Mouse (Mus musculus) mesoderm, embryonic 11.5 days (tissue): ENCODE measurements around the gene Olfr576.
A peak's percentile ranks its signal among the peaks of the same experiment; 100 is the strongest.

Experiments
- DNase-seq: peaks from one replicate; pipeline ENCODE4 v3.0.0-alpha.2; 2012; ENCODE audit warnings: low read depth, low spot score

The Olfr576 gene

DNA sequence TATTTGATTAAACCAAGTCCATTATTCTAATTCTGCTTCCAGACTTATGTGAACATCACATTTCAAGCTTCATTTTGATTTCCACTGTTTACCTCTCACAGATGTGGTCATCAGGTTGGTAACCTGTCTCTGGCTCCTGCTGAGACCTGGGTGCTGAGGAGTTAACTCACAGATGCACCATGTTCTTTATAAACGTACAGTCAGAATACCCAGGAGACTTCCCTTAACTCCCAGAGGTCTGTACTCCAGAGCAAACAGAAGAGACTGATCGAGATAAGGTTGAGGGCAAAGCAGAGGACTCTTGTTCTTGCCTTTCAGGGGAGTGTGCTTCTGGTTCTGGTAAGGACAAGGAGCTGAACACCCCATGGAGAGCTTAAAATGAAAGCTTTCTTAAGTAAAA is at the start of gene Olfr576:
TSS of gene Olfr576 (plus strand) at position 301 of the 400 bp plus-strand sequence.
- no peak for DNase-seq

DNA sequence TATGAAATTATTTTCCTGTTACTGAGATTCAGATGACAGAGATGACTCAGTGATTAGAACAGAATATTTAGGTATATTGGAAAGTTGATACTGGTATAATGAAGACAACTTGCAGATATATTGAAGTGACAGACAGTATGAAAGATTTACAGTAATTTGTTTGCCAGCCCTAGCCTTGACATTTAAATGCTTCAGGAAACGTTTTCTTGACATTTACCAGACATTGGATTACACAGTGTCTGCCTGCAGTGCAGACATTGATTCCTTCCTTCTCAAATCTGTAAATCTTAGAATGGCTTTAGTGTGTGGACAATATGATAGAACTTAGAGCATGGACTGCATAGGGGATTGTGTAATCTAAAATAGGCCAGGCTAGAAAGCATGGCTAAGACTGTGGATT is 47.2 kb upstream of the Olfr576 start:
- DNase-seq: no peak

DNA sequence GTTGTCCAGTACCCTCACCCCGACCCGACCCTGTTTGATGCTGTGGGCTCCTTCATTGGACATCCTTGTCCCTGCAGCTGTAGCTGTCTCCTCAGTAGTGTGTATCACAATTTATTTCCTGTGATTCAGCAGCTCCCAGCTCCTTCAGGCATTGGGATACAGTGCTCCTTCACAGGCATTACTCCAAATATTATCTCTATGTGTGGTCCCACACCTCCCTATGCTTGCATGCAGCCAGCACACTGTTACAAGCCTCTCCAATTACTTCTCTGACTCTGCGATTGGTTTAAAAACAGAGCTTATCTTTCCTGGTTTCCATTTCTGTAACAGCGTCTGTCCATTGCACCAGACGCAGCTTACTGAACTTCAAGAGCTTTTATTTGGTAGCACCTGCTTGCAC is 46.1 kb upstream of the Olfr576 start:
- no peak for DNase-seq

DNA sequence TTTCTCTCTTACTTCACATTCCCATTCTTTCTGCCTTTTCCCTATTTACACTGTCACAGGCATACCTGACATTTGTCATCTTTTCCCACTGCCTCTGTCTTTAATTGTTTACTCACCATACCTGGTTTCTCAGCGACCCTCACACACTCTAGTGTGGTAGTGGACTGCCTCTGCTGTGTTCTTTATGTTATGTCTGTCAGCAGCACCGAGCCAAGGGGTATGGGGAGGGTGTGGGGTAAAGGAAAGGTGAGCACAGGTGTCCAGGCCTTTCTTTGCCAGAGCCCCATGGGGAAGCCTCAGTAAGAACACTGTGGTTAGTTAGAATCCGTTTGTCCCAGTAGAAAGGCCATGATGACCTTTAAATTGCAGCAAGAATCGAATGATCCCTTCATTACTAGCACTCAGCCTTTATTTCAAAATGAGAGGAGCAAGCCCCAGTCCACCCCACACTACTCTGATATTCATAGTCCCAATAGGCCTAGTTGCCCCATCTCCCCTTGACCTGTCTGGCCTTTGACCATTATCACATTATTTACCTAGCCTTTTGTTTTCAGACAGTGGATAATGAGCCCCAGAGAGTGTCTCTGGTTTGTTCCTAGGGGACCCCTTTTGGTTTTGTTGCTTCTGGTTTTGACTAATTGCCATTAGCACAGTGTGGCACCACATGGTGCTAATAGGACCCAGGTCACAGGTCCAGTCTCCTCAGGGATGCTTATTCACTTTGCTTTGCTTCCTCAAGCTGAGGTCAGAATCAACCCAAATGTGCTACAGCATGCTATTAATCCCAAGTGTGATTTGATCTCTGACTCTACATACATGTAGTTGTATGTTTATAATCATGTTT is 45.2 kb upstream of the Olfr576 start, which contains the start of gene Olfr571:
TSS of gene Olfr571 (minus strand) at position 505 of the 844 bp plus-strand sequence.
- peak; percentile 29 for DNase-seq

DNA sequence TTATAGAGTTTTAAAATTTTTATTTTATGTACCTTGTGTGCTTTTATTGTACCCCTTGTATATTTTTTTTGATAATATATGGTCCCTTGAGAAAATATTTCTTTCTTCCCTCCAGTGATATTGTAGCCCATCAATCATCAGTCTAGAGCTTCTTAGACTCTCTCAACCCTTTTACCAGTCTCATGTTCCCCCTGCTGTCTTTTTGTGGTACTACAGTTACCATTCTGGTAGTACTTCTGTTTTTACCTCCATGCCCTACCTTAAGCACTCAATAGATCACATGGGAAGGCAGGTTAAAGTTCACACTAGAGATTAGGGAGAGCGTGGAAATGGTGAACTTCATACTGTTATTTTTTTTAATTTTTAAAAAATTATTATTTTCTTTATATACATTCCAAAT is 42.8 kb upstream of the Olfr576 start:
- peak; percentile 62 for DNase-seq

DNA sequence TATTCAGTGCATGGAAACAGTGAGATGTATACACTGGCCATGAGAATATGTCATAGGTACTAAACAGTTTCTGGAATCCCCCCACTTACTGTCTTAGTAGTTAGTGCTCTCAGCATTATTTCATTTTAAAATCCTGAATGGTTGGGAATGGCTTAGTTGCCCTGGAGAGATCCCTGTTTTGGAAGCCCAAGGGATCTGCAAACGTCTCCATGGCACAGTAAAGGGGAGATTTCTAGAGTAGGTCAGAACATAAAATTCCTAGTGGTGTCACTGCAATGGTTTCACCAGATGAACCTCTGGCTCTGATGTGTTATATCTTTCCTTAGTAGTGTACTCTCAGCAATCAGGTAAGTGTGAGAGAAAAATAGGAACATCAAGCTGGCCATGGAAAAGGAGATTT is 38.4 kb upstream of the Olfr576 start, which contains the start of gene Olfr572:
TSS of gene Olfr572 (plus strand) at position 301 of the 400 bp plus-strand sequence.
- no peak for DNase-seq

DNA sequence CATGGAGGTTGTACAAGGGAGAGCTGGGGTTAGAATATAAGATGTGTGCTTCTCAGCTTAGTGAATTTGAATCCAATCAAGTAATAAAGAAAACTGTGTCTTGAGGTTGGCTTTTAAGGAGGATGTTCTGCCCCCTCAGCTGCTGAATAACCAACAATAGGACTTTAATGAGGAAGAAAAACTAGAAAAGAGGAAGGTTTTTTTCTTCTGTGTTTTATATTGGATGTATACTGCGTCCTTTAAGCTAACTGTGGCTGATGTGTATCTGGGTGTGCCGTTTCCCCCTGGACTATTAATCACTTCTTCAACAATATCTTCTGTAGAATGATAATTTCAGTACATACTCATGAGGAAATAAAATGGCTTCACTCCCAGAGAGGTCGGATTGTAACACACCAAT is 35.4 kb upstream of the Olfr576 start:
- DNase-seq: no peak

DNA sequence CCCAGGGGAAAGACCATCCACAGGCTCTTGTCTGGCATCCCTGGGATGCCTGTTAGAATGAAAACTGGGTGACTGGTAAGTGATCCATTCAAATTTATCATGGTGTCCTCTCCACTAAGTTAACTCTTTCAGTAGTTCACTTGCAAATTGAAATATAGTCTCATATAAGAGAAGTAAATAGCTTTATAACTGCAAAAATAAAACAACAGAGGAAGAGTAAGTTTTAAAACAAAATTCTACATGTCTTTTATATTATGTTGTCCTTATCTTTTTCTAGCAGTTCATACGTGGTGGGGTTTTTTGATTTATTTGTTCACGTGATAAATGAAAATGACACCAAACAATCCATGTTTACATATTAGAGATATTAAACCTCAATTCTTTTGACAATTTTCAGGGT is 20.0 kb upstream of the Olfr576 start, which contains the start of gene Olfr573-ps1:
TSS of gene Olfr573-ps1 (minus strand) at position 101 of the 400 bp plus-strand sequence.
- DNase-seq: no peak

DNA sequence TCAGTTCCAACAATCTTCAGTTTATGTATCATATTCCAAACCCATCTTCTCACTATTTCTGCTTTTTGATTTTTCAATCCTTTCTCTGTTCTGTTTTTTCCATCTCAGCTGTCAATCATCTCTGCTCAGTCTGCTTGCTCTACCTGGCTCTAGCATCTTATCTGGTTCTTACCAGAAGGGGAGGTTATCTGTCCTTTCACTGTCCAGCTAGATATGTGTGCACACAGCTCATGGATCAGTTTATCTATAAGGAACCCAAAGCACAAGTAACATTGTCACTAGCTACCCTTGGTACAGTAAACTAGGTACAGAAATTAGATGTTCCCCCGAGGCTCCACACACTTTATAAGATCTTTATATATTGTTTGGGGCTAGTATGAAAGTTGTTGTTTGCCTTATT is 19.0 kb upstream of the Olfr576 start:
- DNase-seq: no peak

DNA sequence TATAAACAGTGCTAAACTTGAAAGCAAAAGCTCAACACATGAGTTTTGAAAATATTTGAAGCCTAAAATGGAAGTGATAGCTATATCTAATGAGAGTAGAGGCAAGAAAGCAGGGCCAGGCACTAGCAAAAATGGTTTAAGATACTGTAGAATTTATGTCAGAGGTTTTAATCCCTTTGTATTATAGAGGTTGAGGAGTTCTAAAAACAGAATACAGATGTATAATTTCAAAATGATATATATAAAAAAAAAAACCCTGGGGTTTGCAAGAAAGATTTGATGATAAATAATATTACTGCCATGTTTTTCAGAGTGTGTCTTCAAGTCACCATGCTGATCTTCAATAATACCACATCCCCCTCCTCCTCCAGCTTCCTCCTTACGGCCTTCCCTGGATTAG is 14.3 kb upstream of the Olfr576 start, which contains the start of gene Olfr574:
TSS of gene Olfr574 (plus strand) at position 301 of the 400 bp plus-strand sequence.
- no peak for DNase-seq

DNA sequence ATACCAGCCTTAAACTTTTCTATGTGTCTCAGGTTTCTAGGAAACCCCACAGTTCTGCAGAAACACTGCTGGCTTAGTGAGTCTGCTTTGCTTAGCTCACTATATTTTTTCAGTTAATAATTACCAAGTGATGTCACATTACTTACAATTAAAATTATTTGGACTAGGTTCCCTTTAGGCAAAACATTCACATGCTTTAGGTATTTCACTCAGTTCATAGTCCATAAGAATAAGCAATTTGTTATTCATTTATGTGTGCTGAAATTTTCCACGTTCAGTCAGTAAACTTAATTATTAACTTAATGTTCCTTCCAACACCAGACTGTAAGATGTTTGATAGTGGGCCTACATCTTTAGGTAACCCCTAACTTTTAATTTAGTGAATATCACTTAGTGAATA is 11.7 kb upstream of the Olfr576 start:
- no peak for DNase-seq

DNA sequence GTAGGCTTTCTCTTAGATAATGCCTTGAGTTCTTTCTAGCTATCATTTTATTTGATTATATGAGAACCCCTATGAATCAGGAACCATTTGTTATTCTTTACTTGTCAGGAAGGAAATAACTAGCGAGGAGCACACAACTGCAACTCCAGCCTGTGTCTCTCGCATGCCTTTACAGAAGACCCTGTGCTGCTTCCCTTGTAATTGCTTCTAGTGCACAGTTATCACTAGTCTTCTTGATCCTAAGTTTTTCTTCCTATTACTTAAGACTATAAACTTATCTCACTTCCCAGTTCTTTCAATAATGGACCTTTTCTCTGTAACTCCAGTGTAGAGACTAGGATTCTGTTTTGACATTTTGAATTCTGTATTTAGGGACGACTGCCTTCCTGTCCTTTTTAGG is 4.3 kb upstream of the Olfr576 start:
- no peak for DNase-seq

DNA sequence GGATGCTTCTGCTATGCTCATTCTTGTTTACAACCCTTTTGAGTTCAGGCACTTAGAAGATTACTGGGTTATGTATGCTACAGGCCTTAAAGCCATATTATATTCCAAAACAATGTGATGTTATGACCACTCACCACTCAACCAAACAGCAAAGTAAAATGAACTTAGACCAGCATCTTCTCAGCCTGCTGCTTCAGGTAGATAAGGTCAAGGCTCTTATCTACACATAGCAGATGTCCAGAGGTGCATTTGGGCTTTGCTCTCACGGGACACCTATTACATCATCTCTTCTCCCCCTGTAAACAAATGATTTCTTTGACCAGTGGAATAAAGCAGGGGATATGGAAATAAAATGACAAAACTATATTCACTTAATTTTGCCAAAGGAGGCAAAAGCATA is 3.9 kb upstream of the Olfr576 start, which contains the start of gene Olfr575:
TSS of gene Olfr575 (minus strand) at position 183 of the 400 bp plus-strand sequence.
- no peak for DNase-seq

DNA sequence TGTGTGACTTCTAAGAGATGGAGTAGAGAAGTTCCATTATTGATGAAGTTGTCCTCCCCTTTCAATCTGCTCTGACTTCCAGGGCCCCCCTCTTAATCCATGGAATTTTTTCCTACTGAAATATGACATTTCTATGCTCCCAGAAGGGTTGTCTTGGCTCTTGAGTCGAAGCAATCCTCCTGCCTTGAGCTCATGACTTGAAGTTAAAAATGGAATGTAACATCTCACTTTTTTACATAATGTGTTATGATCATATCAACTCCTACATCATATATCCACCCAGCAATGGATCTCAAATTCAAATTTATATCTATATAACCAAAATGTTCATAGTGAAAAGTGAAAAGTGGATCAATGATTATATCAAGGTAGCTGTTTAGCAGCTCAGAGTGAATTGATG is 11.9 kb downstream of the Olfr576 start:
- no peak for DNase-seq

DNA sequence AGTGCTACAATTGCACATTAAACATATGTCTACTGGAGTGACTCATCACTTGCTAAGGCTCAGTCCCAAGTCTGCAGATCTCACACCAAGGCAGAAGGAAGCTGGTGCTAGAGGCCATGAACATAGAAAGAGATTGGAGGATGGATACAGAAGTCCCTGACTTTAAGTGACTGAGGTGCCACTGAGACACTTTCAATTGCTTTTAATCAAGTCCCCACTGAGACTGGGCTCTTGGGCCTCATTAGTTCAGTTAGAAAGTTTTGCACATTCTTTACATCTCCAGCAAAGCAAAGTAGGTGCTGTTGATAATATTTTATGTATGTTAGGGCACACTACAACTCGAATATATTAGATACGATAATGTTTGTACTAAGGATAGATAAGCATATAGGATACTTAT is 13.4 kb downstream of the Olfr576 start, which contains the start of gene Olfr577:
TSS of gene Olfr577 (minus strand) at position 101 of the 400 bp plus-strand sequence.
- DNase-seq: no peak

DNA sequence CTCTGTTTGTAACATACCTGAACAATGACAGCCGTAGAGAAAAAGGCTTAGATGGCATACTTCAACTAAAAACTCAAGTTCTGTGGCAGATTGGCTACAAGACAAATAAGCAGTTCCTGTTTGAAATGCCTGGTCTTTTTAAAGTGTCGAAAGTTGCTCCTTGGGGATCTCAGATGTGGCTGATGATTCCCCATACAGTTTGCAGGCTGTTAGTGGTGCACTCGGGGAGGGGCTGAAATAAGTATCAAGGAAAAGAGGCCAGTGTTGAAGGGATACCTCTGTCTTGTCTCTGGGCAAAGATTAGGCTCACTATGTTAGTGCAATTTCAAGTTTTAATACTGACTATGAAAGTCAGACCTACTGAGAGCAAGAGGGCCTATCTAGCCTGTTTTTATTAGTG is 26.8 kb downstream of the Olfr576 start, which contains the start of gene Olfr578:
TSS of gene Olfr578 (minus strand) at position 101 of the 400 bp plus-strand sequence.
- DNase-seq: no peak
